Mouse (Mus musculus) WW6 (cell line): ENCODE measurements around the gene Cdk5.

Experiments
- DNase-seq: peaks from one replicate; pipeline ENCODE4 v3.0.0-alpha.2; 2013; ENCODE audit warnings: low read depth, low spot score

Cdk5 gene

DNA sequence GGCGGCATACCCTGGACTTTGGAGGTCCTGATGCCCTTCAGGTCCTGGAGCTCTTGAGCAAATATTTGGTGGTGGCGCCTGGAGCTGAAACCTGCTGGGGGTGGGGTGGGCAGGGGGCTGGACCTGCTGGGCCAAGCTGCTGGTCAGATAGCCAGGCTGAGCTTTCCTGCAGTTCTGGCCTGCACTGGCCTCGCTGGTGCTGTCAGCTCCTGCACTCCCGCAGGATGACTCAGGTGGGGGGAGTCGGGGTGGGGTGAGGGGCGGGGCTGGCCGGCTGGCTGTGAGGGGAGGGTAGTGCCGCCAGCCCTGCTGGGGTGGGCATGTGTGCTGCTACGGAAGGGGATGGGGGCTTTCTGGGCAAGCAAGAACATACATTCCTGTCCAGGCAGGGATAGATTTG is 5.3 kb upstream of the Cdk5 start:
- no peak for DNase-seq

DNA sequence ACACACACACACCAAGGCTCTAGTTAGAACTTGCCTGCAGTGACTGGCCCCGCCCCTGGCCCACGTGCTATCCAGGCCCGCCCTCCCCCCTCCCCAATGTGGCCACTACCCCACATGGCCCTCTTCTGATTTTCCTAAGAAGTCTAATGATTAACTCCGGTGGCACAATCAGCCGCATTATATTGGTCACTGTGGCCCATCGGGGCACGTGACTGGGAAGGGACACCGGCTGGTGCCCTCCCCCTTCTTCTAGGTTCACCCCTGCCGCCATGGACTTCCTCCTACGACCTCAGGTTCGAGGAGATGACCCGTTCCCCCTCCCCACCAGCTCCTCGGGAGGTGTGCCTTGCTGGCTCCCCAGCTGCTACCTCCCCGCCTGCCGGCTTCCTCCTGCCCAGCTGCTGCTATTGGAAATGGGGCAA is 4.7 kb upstream of the Cdk5 start:
- DNase-seq: no peak

DNA sequence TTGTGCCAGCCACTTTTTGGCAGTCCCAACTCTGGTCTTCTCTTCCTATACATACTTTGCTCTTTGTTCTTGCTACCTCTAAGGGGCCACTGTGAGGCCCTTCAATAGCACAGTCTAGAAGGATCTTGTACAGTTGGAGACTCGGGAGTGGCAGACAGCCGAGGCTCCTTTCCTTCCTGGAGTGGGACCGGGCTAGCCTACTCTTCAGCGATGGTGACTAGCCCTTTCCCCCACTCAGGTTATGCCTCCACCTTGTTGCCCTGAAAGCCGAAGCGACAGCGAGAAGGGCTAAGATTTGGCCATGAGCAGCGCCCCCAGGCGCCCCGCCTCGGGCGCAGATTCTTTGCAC is 3.9 kb upstream of the Cdk5 start:
- DNase-seq: no peak

DNA sequence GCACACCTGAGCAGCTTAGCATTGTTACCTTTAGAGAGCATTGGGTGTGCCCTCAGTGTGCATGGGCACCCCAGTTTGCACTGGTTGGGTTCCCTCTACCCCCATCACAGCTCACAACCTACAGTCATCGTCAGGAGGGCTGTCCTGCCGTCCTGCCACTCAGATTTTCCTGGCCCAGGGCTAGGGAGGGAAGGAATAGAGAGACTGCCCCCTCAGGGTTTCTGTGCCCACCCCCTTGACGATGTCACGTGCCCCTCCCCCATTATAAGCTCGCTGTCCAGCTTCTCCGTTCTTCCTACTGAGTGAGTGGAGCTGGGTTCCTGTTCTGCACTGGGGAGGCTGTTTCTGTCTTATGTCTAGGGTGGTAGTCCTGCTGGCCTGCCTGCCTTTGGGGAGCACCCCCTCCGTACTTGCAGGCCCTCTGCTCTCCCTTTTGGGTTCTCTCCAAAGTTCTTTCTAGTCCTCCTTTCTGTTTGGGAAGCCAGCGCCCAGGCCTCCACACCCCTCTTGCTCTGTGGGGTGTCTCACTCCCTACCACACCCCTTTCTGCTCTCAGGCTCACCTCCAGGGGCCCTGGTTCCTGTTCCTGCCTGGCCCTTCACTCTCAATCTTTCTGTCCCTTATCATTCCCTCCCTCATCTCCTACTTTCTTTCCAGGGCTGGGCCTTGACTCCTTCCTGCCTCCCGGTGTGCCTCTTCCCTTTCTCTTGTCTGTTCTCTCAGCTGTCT is 3.4 kb upstream of the Cdk5 start:
- no peak for DNase-seq

DNA sequence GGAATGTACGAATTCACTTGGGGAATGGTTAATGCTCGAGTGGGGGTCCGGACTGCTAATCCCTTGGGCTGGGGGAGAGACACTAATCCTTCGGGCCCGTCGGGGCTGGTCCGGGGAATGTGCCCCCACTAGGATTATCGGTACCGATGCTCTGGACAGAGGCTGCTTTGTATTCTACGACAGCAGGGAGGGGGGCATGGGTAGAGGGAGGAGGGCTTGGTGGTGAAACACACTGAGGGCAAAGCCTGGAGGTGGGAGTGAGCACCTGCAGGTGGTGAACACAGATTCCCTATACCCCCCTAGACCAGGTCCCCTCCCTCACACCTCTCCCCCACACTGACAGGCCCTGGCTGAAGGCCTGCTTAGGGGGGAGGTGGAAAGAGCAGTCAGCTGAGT is 2.7 kb upstream of the Cdk5 start:
- no peak for DNase-seq

DNA sequence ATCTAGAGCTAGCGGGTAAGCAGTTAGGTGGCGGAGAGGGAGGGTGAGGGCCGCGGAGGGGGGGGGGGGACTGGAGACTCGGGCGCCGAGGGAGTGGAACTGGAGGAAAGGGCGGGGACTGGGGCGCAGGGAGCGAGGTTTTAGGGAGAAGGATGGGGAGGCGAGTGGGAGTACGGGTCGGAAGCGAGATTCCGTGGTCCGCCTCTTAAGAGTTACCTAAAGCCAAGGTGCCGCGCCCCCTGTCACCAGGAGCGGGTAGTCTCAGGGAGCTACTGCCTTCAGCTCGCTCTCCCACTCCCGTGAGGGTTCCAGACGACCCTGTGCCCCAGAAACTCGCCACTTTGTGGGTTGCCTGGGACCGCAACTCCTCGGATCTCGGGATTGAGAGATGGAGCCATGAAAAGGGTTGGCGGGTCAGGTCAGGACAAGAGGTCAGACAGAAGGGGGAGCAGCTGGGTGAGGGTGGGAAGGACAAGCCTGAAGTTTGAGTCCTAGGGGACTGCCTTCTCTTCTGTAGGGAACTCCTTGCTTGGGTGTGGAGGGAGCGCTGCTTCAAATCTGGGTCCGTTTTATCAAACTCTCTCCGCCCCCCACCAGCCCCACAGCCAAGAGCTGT is 2.2 kb upstream of the Cdk5 start:
- no peak for DNase-seq

DNA sequence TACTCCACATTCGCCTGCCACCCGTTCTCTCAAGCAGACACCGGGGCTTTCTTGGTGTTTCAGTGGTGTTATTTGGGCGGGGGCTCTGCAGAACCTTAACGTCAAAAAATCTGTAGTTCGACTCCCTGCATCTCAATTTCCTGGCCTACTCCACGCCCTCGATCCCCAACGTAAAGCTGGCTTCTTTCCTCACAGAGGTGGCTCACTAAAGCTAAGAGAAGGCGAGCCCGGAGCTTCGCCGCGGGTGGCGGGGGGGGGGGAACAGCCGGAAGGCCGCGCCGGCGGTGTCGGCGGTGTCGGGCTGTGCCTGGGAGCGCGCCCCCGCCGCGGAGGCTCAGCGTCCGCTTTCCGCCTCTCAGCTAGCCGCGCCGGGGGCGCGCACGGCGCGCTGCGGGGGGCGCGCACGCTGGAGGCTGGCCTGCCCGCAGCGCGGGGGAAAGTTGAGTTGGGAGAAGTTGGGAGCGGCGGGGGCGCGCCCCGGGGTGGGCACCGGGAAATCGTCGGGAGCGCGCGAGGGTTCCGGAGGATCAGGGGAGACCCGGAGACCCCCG is 1.6 kb upstream of the Cdk5 start:
- DNase-seq: no peak

DNA sequence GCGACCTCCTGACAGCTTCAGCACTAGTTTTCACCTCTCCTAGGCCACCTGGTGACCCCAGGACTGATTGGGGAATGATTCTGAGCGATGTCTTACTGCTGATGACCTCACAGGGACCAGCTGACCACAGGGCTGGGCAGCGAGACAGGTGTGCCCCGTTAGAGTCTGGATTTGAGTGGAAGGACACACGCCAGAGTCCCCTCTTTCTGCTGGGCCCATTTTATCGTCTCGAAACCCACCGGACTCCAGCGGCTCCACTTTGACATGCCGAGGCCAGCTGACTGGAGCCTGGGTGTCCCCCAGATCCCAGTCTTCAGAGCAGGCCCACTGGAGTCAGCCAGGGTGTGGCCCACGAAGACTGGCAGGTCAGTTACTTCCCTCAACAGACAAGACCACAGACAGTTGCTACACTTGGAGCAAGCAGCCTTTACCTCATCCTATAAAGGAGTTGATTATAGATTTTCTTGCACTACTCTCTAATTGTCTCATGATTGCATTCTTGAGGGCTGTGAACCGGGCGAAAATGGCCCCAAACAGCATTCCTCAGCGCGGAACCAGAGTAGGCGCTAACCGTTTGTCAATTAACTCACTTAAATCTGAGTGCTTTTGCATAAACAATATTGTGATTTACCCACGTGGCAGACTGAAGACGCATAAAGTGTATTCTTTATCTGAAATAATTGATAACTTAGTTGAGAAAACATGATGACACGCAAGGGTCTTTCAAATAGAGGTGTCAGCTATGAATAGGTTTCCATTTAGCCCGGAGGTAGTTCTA is 863 bp upstream of the Cdk5 start:
- DNase-seq: no peak

DNA sequence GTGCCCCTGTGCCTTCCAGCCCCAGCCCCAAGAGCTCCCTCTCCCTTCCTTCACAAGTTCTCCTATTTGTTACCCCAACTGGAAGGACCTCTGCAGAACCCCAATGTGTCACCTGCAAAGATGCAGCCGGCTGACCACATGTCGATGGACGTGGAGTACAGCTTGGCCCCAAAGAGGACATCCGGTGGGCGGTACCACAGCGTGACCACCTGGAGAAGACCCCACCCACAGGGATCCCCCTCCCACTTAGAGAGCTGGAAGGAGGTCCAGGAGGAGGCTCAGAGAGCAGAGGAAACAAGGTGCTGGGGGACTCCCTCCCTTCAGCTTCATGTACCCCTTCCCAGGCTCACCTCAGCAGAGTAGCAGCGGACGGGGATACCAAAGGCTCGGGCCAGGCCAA is 2.9 kb downstream of the Cdk5 start:
- no peak for DNase-seq

DNA sequence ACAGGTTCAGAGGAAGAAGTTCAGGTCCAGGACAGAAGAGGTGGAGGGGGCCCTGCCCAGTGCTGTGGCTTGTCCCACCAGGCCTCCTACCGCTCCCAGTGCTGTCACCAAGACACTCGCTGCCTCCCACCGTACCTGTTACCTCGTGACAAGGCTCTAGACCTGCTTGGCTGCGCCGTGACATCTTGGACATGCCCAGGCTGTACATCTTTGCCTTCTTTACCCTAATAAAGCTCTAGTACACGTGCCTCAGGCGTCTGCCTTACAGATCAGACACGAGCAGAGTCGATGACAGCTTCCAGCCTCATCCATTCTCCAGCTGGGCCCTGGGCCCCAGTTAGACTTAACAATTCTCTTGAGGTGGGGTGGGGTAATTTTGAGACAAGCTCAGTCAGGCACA is 5.7 kb downstream of the Cdk5 start:
- DNase-seq: no peak

DNA sequence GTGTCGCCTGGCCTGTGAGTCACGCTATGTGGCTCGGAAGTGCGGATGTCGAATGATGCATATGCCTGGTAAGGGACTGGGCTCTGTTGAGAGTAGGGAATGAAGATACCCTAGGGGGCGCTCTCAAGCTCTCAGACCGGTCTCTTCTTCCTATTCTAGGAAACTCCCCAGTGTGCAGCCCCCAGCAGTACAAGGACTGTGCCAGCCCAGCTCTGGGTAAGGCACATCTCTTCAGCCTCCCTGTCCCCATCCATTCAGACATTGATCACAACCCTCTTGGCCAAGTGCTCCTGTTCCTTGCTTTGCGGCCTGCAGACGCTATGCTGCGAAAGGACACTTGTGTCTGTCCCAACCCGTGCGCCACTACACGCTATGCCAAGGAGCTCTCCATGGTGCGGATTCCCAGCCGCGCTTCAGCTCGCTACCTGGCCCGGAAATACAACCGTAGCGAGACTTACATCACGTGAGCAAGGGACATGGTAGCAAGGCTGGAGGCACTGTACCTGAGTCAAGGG is 7.1 kb downstream of the Cdk5 start:
- peak; percentile 71 for DNase-seq

DNA sequence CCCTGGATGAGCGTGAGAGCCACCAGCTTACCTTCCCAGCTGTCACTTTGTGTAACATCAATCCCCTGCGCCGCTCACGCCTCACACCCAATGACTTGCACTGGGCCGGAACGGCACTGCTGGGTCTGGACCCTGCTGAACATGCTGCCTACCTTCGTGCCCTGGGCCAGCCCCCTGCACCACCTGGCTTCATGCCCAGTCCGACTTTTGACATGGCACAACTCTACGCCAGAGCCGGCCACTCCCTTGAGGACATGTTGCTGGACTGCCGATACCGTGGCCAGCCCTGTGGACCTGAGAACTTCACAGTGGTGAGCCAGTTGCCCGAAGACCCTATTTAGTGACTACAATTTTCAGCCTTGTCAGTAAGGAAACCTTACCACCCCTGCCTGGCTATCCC is 9.4 kb downstream of the Cdk5 start:
- DNase-seq: no peak

DNA sequence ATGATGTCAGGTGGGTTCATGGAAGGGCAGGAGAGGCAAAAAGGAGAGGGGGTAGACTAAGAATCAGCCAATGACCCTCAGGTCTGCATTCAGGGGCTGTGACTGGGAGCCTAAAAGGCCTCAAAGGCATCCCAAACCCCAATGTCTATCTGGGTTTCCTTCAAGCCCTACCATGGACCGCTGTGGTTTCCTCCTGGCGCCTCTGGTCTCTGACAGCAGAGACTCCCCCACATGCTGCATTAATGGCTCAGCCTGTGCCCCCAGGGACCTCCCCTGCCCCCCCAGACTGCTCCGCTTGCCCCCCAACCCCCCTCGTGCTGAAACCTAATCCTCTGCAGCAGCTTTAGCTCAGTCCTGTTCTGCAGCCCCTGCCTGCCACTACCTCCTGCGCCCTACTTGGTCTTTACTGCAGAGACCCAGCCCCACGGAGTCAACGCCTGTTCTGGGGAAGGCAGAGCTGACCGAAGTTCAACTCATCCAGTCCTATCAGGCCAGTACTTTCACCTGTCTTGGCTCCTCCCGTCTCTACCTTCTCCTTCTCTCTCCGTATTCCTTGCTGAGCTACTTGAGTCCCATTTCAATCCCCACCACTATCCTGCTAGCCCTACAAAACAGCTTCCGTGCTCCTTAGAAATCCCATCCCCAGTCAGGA is 10.2 kb downstream of the Cdk5 start, which contains the start of gene Asic3:
Gene Asic3 (plus strand): TSS at position 351 of the 652 bp plus-strand sequence.
- DNase-seq: no peak

DNA sequence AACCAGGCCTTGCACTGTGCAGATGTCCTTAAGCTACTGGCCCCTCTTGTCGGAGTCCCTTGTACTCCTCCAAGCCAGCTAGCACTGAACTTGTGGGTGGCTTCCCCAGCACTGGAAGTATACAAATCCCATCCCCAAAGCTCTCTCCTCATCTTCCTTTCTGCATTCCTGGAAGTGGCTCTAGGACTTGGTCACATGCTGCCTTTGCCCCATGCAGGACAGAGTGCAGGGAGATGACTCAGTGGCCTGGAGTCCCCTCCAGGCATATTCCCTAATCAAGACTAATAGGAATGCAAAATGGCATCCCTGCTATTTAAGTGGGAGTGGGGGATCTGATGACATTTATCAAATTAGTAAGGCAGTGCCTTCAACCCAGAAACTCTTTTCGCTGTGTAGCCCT is 11.3 kb downstream of the Cdk5 start:
- DNase-seq: no peak

DNA sequence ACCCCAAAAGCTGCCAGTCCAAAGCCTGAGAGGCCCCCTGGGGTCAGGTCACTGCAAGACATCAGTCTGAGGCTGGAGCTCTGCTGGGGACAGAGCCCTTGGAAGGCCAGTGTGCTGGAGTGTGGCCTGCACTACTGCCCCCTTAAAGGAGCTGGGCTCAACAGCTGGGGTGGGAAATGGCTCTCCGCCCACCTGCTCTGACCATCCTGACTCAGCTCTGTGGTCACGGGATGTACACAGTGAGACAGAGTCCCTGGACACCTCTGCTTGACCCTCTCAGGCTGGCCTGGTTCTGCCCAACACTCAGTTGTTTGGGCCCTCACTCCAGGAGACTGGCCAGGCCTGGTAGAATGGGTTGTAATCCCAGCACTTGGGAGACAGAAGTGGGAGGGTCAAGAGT is 13.9 kb downstream of the Cdk5 start:
- no peak for DNase-seq

DNA sequence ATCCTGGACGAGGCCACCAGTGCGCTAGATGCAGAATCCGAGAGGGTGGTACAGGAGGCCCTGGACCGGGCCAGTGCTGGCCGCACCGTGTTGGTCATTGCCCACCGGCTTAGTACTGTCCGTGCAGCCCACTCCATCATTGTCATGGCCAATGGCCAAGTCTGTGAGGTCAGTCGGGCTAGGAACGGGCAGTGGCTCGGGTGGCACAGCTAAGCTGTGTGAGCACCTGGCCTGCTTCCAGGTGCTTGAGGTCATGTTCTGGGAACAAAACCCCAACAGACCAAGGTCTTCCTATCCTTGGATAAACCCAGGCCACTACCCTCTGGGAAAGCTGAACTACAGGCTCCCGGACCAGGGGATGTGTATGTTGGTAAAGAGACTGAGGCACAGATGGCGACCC is 14.7 kb downstream of the Cdk5 start:
- DNase-seq: no peak

DNA sequence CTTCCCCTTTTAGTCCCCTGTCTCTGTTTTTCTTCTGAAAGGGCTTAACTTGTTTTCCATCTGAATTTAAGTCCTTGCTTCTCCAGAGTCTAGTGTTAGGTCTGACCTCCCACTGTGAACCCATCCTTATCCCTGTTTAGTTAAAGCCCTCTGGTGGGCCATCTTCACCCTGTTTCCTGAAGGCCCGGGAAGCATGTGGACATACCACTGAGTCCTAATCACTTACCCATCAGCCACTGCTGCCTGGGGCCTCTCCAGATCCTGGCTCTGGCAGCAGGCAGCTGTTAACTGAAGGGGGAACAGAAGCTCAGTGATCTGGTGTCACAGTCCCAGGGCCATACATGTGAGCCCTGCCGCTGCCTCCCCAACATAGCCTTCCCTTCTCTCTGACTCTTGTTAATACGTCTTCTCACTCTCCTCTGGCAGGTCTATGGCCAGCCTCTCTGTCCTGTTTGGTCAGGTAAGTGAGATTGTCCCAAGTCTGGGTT is 17.9 kb downstream of the Cdk5 start:
- DNase-seq: no peak

DNA sequence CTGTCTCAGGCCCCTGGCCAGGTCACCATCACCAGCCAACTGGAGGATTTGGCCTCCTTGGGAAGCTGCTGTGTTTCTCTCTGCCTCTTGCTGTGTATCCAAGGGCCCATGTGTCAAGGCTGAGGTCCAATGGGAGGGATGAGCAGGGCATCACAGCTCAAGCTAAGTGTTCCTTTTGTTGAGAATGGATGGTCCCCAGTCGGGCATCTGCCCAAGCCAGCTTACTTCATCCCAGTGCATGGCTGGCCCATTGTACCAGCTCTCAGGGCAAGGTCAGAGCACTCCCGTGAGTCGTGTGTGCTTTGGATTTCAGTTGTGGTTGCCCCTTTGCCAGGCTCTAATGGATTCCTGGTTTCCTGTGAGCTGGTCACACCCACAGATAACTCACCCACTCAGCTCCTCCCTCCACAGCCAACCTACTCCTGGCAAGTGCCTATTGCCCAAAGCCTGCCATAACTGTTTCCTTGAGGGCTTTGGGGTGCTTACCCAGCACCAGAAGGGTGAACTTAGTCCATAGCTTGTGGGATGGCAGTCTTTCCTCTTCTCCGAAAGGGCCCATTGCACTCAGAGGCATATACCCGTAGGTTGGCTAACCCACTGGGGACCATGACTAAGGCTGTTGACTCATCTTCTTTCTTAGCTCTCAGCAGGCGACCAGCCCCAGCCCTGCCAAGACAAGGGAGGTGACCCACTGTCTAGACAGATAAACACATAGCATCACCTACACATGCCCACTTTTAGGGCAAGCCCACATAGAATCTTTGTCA is 18.6 kb downstream of the Cdk5 start:
- DNase-seq: no peak

DNA sequence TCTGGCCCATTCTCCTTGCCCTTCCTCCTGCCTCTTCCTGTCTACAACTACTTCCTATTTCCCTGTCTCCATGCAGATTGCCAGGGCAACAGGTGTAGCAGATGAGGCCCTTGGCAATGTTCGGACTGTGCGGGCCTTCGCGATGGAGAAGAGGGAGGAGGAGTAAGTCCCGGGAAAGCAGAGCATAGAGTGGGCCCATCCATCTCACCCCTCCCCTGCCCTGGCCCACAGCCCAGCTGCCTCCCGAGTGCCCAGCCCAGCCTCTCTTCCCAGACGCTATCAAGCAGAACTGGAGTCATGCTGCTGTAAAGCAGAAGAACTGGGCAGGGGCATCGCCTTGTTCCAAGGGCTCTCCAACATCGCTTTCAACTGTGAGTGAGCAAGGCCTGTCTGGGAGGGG is 21.4 kb downstream of the Cdk5 start:
- DNase-seq: no peak

DNA sequence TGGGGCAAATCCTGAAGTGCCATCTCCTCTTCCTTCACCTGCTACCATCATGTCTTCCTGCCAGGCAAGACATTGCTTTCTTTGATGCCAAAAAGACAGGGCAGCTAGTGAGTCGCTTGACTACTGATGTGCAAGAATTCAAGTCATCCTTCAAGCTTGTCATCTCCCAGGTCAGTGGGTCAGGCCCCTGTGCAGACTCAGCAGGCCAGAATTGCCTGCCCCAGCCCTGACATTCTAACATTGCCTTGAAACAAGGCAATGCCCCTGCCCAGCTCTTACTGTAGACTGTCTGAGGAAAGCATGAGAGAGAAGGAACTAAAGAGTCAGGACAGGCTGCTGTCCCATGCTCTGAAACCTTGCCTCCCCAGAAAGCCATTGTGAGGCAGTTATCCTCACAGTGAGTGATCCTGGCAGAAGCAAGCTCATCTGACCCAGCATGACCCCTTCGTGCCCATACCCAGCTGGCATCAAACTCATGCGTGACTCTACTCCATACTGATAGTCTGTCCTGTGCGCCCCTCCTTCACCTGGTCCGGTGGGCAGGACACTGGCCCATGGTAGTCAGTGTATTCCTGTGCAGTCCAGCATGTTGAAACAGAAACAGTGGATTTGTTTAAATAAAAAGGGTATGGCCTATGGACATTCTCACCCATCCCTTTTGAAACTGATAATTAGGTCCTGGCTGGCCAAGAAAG is 22.3 kb downstream of the Cdk5 start:
- no peak for DNase-seq
